Mouse (Mus musculus) left cerebral cortex, postnatal 25 days (tissue): ENCODE data around the gene Syt14. TPM values are rescaled to one million over a fixed set of nuclear protein-coding genes. Genes with fewer than 3 reads are reported as not detected.

ENCODE experiments used
- DNase-seq, 2 experiments: peaks; one replicate each; pipeline ENCODE4 v3.0.0; 2022; ENCODE audit warnings: low spot score in 2 of 2, mixed read lengths in 1 of 2
- intact Hi-C: fragments of 180-260 bp; cut with DNase I; formaldehyde crosslinking; loops from one replicate; pipeline ENCODE4 v1.15.1; 2025
- total RNA-seq, 2 experiments: library from RNA; stranded (reverse); gene quantifications; 2 replicates each; pipeline ENCODE4 v1.2.3; 2021

Gene Syt14
- total RNA-seq, 2 experiments from 2014 or later: 25.4 to 26.5 TPM

DNA sequence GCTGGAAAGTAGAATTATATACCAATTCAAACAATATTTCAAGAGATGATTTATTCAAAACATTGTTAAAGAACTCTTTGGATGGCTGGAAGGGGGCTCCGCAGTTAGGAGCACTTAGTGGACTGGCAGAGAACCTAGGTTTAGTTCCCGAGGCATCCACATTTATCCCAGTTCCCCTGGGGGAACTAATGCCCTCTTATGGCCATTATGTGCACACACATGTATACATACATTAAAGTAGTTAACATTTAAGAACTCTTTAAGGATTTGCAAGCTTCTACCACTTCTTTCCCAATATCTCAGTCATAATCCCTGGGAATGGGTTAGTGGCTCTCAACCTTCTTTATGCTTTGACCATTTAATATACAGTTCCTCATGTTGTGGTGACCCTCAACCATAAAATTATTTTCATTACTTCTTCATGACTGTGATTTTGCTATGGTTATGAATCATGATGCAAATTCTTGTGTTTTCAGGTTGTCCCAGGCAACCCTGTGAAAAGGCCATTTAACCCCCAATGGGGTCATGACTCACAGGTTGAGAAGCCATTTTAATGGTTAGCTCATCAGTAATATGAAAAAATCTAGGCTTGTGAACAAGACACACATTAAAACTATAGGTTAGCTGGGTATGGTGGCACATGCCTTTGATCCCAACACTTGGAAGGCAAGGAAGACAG lies 152.8 kb downstream of the Syt14 start:
- intact Hi-C loops: no loop called here
- DNase-seq: no peak

DNA sequence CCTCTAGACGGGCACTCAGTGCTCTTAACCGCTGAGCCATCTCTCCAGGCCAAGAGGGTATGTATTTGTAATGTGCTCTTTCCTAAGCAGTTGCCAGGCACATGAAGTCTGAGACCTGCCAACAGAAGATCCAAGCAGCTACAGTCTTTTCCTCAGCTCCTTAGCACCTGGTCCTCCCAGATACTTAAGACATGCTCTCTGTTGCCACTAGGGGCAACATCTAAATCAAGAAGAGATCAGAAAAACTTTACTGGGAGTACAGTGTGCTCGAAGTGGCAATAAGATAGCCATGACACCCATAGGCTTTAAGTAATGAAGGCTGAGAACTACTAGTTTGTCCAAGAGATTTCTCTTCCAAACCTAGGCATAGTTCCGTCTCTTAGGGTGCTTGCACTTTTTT lies 155.4 kb downstream of the Syt14 start:
- intact Hi-C loops: no loop called here
- no peak for DNase-seq

DNA sequence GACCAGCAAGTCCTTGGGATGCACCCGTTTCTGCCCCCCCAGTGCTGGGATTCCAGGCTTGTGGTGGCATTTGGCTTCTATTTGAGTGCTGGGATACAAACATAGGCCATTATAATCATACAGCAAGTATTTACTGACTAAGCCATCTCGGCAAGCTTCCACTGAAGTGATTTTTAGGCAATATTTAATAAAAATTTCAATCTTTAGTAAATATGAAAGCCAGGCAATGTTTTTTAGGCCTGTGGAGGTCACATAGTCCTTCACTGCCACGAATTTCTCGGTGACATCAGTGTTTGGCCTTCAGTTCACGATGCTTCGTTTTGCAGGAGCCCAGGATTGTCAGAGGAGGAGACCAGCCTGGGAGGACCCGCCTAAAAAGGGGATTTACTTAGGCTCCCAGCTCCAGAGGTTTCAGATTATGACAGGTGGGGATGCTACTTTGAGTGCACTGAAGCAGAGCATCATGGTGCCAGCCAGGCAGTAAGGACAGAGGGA lies 156.4 kb downstream of the Syt14 start:
- intact Hi-C loops: no loop called here

DNA sequence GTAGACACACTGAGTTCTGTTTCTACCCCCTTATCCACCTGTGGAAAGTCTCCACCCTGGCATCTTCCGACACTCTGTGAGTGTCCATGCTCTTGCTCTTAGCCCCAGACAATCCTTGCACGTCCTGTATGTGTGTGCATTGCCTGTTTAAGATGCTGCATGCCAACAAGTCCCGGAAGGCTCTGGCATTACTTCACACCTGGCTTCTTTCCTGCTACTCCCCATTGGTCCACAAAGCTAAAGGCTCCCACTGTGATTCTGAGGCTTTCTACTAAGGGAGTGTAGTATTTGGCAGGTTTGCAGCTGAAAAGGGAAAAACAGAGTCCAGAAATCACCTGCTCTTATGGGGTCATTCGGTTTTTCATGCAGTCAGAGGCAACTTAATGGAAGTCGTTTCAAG lies 162.7 kb downstream of the Syt14 start:
- DNase-seq: no peak
- intact Hi-C loops: no loop called here

More for the DNA sequence above, 156.4 kb downstream of the Syt14 start:
- no peak for DNase-seq

DNA sequence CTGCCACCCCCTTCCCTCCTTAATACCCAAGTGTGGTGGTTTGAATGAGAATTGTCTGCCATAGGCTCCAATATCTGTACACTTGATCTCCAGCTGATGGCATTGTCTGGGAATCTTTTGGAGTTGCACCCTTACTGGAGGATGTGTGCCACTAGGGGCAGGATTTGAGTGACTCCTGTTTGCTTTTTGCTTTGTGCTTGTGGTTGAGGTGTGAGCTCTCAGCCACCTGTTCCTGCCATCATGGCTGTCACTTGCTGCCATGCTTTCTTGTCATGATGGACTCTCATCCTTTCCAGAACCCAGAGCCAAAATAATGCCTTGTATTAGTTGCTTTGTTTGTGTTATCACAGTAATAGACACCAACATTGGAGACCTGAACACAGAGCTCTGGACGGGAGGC lies 165.8 kb downstream of the Syt14 start:
- no peak for DNase-seq
- intact Hi-C loops: no loop called here

DNA sequence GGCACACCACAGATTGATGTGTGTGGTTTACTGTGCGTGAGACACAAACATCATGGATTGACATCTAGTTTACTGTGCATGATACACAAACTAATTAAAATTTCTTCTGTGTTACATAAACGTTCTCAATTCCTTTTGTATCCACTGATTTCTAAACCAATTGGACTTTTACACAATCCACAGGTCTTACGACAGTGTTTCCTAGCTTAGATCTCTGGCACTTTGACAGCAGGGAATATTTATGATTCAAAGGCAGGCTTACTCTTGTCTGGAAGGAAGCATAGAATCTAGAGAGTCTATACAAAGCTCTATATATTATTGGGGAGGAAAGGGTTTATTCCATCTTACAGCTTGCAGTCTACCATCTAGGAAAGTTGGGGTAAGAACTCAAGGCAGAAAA lies 171.1 kb downstream of the Syt14 start:
- no peak for DNase-seq

DNA sequence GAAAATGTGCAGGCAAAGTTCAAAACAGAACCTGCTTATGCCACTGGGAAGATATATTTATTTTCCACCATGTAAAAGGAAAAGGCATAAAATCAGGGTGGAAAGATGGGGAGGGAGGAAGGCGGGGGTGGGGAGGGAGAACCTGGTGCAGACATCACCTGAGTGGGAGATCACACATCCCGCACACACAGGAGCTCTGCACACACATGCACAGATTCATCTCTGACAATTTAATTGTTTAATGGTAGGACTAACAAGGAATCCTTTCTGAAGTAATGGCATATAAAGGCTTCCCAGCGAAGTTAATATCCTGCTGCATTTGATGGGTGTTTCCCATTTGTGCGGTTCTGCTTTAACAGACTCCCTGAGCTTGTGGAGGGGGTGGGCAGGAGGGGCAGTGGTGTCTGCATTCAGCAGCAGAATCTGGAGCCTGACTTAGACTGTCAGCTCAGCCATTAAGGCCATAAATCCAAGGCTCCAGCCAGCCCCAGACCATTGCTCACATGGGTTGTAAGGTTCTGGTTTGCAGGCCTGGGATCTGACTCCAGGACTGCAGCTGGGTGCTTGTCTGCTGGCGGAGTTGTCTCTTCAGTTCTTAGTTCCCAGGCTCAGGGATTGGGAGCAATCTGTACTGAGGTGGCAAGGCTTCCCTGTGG lies 174.1 kb downstream of the Syt14 start:
- intact Hi-C loops: no loop called here
- DNase-seq: no peak

More for the DNA sequence above, 171.1 kb downstream of the Syt14 start:
- intact Hi-C loops: no loop called here

DNA sequence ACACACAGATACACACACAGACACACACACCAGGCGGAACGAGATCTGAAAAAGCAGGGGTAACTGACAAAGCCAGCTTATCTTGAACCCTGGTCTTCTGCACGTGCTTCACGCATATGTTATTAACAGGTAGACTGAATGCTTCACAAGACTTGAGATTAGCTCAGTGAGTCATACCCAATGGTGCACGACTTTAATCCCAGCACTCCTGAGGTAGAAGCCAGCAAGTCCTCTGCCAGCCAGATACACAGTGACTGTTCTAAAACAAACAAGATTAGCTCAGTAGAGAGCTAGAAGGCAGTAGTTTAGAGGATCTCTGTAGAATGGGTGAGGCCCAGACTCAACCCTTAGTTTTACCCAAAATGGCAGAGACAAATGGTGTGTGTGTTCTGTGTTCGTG lies 175.3 kb downstream of the Syt14 start:
- intact Hi-C loops: no loop called here
- DNase-seq: no peak

DNA sequence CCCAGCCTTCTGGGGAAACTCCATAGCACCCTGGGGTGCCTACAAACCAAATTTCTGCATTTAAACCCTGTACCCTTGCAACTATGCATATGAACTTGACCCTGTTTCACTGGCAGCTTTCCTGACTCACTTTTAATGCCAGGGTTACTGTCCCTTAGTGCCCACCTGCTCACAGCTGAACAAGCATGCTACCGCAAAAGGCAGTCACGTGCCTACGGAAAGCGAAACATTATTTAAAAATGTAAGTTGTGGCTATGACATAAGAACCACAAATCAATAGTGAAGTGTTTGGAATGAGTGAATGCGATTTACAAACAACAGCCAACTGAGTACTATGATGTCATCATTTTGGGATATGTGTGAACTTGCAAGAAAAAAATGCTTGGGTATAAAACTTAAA lies 178.0 kb downstream of the Syt14 start:
- no peak for DNase-seq
- intact Hi-C loops: no loop called here

DNA sequence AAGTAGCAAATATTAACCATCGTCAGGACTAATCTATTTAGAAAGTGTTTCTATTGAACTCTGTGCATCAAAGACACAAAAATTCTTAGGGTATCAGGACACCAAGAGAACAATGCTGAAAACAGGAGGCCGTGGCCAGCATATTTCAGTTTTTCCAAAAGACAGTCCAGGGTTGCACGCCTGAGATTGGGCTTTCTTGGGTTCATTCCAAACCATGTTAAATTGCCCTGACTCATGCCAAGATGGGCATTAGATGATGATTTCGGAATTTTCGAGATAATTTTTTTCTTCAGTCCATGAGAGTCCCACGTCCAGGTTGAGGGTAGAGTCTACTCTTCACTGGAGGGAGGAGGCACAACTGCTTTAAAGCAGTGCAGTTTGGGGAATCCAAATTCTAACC lies 178.6 kb downstream of the Syt14 start:
- intact Hi-C loops: no loop called here
- DNase-seq: no peak

DNA sequence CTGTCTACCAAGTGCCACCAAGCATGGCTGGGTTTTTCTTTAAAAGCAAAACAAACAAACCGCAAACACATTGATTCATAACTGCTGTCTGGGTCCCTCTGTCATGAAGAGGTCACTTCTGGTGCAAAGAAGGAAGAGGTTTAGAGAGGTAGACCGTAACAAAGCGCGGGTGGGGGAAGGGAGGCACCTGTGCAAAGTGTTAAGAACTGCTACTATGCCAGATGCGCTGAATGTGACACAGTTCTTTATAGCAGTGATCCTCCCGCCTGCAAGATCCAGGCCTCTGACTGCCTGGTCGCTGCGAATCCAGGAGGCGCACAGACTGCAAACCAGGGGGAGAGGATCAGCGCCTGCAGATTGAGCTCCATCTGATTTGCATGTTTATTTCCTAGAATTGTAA lies 179.2 kb downstream of the Syt14 start:
- no peak for DNase-seq

DNA sequence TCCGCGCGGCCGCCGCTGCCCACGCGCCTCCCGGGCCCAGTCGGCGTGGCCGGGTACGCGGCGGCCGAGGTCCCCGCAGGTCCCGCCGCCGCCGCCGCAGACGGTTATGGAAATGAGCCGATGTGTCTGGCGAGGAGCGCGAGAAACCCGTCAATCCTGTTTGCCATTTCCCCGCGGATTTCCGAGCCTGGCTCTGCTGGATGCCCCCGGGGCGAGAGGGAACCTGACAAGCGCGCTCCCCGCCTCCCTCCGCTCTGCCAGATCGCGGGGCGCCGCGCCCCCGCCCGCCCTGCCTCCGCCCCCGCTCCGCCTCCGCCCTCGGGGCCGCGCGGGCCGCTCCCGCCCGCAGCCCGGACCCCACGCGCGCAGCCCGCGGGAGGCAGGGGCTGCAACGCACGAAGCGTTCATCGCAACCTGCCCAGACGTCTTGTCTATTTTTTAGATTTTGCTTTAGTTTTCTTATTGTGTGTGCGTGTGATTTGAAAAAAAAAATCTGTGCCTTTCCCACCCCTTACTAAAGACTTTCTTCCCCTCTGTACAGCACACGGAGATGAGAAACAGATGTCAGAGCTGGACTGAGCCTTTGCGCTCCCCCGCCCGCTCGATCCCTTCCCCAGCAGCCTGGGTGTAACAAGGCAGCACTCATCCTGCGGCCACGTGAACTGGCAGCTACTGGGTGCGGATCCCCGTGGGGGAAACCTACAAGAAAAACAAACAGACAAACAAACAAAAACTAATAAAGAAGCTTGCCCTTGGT lies 179.9 kb downstream of the Syt14 start, which contains the start of gene Sertad4:
Sertad4 (minus strand) TSS at position 283 of the 757 bp plus-strand sequence.
- intact Hi-C loops: no loop called here
- peak; percentile 28 to 52 for DNase-seq

More for the DNA sequence above, 179.2 kb downstream of the Syt14 start:
- intact Hi-C loops: no loop called here

DNA sequence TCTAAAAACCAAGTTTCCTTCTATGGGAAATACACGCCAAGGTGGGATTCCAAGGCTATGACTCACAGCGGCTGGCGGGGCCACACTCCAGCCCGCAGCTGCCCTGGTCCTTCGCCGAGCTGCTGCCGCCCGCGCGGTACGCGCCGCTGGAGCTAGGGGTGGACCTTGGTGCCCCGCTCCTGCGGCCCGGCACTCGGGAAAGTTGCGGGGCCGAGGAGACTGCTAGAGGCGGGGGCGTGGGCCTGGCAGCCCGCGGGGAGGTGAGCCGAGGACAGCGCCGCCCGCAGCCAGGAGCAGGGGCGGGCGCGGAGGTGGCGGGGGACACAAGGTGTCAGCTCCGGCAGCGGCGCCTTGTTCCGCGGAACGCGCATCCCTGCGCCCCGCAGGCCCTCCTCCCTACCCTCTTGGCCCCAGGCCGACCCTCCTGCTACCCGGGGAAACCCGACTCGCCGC lies 180.7 kb downstream of the Syt14 start:
- DNase-seq: peak; percentile 42 to 47
- intact Hi-C loops: loop anchor here (5.0 kb wide), 1 partner anchor 68 kb away; no protein-coding TSS in a partner anchor

DNA sequence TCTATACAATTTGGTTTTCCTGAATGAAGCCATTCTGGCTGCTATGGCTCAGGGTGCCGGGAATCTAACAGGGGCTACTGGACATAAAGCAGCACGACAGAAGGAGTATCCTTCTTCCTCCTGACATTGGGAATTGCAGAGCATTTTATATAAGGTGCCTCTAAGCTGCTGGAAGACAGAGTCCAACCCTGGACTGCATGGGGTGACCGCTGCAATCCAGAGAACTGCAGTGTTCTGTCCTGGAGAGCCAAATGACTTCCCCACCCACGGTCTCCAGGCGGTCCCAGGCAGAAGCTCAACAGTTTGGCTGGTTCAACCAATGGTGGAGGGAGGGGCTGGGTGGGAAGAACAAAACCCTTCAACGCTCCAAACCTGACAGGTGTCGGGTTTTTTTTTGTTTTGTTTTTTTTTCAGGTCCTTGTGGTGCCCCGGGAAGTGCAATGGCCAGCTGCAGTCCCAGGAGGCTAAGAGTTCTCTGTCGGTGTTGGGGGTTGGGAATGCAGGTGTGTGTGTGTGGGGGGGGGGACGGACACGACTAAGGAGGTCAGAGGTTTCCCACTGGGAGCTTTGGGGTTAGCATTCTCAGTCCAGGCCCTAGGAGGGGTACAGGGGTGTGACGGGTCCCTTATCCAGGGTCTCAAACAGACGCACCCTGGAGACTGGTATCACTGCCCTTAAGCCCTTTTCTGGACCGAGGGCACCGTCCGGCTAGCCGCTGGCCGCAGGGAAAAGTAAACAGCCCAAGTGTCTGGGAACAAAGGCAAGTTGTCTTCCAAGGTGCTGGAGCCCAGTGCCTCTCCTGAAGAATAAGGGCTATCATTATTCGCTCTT lies 181.4 kb downstream of the Syt14 start:
- intact Hi-C loops: loop anchor here (5.0 kb wide), 1 partner anchor 67 kb away; no protein-coding TSS in a partner anchor
- DNase-seq: no peak

DNA sequence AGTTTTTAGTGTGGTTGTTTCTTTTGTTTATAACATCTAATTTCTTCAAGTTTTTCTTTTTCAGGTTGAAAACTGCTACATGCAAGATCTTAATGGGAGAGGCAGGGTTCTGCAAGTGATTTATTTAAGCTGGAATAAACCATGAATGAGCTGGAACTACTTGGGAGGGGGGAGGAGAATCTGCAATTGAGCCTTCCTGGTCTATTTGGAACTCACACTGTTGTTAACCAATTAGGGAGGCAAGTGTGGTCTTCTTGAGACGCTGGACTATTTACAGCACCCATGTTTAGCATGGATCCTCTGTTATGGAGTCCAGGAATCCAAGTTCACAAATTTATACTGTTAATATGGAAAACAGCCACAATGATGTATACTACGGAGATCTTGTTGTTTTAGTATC lies 182.1 kb downstream of the Syt14 start:
- intact Hi-C loops: loop anchor here (5.0 kb wide), 1 partner anchor 66 kb away; no protein-coding TSS in a partner anchor

DNA sequence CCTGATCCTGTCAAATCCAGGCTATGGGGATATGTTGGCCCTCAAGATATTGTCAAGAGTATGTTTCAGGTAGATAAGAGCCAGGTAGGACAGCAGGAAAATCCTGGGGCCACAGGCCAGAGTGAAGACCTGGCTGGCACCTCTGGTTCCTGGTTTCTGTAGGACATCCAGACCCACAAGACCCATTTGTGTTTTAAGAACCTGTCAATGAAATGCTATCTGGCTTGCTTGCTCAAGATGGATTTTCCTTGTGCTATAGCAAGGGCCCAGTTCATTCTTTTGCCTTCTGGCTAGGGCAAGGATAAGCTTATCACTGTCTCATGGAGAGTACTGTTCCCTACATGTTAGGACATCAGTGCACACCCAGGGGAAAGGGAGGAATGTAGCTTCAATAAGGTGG lies 183.5 kb downstream of the Syt14 start:
- no peak for DNase-seq
- intact Hi-C loops: loop anchor here (5.0 kb wide), 1 partner anchor 65 kb away; no protein-coding TSS in a partner anchor

More for the DNA sequence above, 182.1 kb downstream of the Syt14 start:
- DNase-seq: no peak

DNA sequence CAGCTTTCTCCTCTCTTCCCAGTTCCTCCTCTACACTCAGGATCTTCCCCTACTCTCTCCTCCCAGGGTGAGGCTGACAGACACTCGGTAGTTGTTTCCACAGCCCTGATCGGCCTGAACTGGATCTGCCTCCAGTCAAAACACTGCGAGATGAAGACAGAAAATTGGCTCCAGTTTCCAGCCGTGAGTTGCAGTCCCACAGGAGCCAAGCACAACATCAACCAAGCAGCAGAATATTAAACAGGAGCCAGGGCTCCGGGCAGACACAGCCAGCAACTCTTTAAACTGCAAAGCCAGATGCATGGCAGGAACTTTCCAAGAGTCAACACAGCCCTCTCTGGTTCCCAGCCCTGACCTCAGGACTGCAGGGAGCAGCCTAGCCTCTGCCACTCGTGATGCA lies 183.9 kb downstream of the Syt14 start:
- peak in 1 of 2 experiments; percentile 33 for DNase-seq
- intact Hi-C loops: loop anchor here (5.0 kb wide), 1 partner anchor 64 kb away; no protein-coding TSS in a partner anchor

DNA sequence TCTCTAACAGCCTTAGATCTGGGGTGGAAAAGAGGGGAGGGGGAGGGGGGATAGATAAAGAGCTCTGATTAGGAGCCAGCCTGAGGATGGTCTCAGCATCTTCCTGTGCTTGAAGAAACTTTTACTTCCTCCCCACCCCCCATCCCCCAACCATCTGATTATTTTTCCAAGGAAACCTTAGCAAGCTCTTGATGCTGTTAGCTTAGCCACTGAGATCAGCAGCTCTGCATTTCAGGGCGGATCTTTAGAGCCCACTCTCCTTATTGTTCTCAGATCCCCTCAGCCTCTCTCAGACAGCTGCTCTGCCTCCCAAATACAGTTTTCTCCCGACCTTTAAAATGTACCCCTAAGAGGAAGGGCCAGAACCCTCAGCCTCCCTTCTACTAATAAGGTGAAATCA lies 184.4 kb downstream of the Syt14 start:
- DNase-seq: no peak
- intact Hi-C loops: loop anchor here (5.0 kb wide), 1 partner anchor 64 kb away; no protein-coding TSS in a partner anchor

DNA sequence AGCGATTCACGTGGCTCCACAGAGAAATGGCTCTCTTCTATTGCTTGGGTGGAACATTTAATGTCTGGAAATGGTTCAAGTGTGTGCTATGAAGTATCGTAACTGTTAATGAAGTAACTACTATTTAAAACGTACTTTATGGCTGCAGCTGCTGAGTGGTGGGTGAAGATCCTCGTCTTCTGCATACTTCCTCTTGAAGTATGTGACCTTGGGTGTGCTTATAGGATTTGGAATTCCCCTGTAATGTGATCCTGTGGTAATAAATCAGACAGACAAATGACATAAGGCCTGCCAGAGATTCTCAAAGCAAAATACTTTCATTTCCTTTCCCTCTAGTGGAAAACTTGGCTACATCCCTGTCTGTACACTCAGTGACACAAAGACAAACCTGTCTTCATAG lies 186.0 kb downstream of the Syt14 start:
- intact Hi-C loops: loop anchor here (5.0 kb wide), 1 partner anchor 62 kb away; no protein-coding TSS in a partner anchor
- no peak for DNase-seq
